Mouse (Mus musculus): ENCODE data around the gene Ckb.
"Not testable (repeated sequence)": the region's sequence is repeated elsewhere in the genome, so short reads cannot be mapped to it uniquely, and the experiment has no call there.

The Ckb gene

DNA sequence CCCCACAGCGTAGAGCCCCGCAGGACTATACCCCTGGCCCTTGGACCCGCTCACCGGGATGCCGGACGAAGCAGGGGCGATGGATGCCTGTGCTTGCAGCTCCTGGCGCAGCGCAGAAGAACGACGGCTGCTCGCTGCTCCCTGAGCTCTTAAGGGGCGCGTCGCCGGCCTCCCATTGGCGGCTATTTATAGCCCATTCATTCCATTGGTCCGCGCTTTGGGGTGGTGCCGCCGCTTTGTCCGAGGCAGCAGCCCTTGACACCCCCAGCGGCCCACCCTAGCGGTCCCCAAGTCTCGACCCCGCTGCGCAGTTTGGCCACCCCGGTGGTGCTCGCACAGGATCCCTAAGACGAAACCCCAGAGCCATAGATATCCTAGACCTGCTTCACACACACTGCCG, at the start of gene Ckb:
TSS of gene Ckb (minus strand) at position 163 of the 400 bp plus-strand sequence.
- no peak for DNase-seq (ENCODE audit: low read depth, low spot score)

DNA sequence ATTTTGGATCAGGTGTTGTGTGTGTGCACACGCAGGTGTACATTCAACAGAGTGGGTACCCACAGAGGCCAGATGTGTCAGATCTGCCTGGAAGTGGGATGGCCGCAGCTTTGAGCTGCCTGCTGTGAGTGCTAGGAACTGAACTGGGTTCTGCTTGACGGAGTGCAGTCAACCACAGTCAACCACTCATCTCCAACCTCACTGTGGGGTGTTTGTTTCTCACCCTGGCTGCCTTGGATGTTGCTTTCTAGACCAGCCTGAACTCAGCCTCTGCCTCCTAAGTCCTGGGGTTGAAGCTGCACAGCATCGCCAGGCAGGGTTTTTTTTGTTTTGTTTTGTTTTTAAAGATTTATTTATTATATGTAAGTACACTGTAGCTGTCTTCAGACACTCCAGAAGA, 48.1 kb upstream of the Ckb start:
- no peak for DNase-seq (ENCODE audit: low read depth, low spot score)

DNA sequence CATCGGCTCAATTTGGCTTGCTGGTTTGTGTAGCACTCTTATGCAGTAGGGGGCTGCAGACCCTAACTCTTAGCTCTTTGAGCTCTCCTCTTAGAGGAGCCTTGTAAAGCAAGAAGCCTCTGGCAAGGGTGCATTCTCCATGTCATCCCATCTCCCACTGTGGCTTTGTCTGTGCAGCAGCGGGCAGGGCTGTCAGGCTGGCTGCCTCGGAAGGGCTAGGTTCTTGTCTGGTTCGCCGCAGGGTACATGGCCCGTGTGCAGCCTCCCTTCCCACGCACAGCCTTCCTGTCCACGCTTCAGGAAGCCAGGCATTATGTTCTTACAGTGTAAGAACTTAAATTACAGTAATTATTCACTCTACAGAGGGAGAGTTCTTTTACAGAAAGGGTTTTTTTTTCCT, 46.5 kb upstream of the Ckb start:
- DNase-seq (ENCODE audit: low read depth, low spot score): no peak

DNA sequence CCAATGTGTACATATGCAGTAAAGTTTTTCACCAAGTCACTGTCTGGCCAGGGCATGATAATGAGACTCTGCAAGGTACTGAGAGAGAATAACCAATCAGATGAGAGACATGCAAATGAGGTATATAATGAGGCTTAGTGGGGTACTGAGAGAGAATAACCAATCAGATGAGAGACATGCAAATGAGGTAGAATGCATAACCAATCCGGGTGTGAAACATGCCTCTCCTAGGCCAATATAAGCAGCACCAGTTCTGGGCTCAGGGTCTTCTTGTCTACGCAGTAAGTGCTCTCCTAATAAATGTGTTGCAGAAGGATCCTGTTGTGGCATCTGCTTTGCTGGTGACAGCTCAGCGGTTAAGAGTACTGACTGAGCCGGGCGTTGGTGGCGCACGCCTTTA, 44.4 kb upstream of the Ckb start:
- no peak for DNase-seq (ENCODE audit: low read depth, low spot score)

DNA sequence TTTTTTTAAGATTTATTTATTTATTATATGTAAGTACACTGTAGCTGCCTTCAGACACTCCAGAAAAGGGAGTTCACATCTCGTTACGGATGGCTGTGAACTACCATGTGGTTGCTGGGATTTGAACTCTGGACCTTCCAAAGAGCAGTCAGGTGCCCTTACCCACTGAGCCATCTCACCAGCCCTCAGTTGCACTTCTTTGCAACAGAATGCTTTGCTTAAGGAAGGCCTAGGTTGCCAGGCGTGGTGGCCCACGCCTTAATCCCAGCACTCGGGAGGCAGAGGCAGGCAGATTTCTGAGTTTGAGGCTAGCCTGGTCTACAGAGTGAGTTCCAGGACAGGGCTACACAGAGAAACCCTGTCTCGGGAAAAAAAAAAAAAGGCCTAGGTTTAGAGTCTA, 41.7 kb upstream of the Ckb start:
- DNase-seq (ENCODE audit: low read depth, low spot score): not testable (repeated sequence)

DNA sequence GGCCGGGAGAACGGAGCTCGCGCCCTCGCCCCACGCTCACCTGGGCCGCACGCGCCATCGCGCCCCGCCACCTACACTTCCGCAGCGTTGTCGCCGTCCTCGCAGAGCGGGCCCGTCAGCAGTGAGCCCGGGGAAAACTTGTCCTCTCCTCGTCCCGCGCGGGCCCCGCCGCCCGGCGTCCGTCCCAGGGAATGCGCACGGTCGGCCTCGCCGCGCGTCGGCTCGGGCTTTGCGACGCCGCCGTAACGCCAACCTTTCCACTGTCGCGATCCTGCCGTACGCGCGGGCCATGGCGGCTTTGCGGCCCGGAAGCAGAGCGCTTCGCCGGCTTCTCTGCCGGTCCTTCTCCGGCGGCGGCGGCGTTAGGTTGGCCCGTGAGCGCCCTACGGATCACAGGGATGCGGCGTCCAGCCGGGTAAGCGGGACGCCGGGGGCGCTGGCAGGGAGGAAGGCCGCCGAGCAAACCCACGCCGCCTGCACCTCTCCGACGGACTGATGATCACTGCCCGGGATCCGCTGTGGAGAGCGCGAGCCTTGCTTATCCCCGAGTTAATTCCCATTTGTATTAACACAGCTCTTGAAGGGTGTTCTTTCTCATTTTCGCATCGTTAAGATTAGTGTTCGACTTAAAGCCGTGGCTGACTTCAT, 41.0 kb upstream of the Ckb start, which contains the start of the genes Bag5 and Apopt1:
TSS of gene Bag5 (minus strand) at position 254 of the 648 bp plus-strand sequence.
TSS of gene Apopt1 (plus strand) at position 258 of the 648 bp plus-strand sequence.
- DNase-seq (ENCODE audit: low read depth, low spot score): peak; percentile 81

DNA sequence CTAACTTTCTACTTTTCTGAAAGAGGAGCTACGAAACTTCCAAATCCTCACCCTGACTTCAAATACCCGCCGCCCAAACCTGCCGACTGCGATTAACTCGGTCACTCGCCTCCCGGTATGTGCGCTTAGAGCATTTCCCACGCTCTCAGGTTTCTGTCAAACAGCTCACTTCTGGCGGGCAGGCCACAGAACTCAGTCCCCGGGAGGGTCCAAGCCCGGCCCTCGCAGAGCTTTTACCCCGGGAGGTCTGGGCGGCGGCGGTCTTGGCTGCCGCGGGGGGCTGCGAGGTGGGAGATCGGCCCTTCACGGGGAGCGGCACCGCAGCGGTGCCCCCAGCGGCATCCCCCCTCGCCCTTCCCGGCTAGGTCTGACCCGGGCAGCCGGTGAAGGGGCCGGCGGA, 40.3 kb upstream of the Ckb start:
- DNase-seq (ENCODE audit: low read depth, low spot score): no peak

DNA sequence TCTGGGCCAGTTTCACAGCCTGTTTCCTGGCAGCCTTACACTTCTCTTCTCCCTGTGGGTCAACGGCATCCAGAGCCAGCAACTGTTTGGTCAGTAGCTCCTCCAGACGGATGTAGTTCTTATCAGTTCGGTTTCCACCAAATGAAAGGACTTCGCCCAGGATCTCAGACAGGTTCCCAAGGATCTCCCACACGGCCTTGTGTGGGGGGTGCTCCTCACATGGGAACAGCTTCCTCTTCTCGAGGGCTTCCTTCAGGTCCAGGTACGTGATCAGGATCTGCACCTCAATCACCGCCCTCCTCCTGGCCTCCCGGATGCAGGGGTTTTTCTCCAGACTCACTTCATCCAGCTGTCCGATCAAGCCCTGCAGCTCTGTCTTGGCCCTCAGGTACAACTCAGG, 38.0 kb upstream of the Ckb start:
- DNase-seq (ENCODE audit: low read depth, low spot score): no peak

DNA sequence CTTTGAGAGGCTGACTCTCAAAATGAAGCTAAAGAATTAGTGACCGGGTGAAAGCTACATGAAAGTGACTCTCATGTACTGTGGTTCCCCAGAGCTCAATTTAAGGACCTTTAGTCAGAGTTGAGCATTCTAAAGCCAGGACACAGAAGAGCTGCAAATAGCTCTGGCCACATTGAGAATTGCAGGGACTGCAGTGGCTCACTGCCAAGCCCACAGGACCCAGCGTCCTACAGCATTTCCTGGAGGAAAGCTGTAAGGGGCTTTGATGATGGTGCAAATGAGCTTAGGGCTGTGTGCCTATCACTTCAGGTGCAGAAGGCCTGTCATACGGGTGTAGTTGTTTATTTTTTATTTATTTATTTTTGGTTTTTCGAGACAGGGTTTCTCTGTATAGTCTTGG, 36.0 kb upstream of the Ckb start:
- DNase-seq (ENCODE audit: low read depth, low spot score): no peak

DNA sequence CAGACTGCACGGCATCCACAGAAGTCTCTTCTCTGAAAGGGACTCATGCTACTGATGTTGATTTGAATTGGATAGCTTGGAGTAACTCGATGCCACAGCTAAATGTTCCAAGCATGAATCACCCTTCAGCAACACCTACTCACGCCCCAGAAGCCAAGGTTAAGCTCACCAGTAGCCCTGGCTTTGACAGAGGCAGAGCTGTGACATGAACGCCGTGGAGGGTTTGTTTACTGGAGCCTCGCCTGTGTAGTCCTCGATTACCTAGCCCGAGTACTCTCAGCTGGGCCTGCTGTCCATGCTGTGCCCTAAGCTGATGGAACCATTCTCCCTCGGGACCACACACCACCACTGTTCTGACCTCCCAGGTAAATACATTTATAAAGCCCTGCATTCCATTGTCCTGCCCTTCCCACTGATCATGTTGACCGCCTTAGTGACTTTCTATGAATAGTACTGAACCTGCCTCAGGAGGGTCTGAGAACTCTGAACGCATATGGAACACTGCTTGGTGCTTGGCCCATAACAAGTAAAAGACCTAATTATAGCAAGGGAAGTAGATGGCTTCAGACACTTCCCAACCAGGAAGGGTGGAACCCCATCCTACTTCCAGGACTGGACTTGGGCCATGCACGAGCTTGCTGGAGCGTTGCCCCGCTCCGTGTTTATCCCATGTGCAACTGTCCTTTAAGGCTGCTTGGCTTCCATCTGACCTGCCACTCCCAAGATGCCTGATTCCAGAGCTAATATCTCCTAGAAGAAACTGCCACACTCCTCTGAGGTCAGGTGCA, 33.2 kb upstream of the Ckb start:
- no peak for DNase-seq (ENCODE audit: low read depth, low spot score)

DNA sequence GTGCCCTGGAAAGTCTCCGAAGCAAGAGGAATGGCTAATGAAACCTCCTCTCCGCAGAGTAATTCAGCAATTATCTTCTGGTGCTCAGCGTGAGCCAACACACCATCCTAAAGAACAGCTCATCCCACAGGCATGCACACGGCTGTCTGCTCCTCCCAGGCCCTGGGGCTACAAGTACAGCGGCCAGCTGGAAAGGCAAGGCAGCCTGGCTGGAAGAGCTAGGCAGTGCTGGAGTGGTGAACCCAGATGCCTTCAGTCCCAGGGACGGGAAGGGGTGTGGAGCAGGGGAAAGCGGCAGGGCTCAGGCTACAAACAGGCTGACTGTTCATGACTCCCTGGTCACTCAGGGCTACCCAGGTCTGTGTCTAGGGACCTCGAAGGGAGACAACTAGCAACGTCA, 32.5 kb upstream of the Ckb start:
- no peak for DNase-seq (ENCODE audit: low read depth, low spot score)

DNA sequence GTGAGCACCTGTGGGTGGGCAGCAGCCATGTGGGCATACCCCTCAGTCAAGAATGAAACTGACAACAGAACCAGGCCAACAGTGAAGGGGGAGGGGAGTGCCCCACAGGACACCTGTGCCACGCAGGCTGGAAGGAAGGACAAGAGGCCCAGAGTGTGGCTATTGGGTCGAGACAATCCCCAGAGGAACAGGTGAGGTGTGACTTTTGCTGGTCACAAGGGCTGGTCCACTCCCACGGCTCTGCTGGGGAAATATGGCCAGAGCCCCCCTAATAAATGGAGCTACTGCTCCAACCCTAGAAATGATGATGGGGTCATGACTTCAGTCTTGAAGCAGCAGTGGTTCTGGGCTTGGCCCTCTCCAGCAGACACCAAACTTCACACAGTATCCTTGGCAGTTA, 31.2 kb upstream of the Ckb start:
- DNase-seq (ENCODE audit: low read depth, low spot score): no peak

DNA sequence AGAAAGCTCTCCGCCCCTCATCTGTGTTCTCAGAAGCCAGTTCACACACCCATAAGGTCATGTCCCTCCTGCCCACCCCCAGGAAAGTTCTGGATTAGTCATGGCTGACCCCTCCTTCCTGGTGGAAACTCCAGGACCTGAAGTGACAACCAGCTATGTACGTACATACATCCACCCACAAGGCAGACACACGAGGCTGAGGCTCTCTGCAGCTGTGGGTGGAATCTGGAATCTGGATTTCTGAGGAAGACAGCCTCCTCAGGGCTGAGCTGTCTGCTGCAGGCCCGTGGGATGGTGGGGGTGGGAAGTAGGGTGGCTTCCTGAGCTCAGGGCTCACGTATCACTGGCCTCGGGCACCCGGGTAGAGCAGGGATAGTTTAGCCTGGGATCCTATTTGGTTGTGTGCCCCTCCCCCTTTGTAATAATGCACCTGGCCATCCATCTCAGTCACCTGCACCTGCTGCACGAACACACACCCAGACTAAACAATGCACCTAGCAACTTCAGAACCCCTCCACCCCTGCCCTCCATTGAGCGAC, 28.9 kb upstream of the Ckb start:
- DNase-seq (ENCODE audit: low read depth, low spot score): no peak

DNA sequence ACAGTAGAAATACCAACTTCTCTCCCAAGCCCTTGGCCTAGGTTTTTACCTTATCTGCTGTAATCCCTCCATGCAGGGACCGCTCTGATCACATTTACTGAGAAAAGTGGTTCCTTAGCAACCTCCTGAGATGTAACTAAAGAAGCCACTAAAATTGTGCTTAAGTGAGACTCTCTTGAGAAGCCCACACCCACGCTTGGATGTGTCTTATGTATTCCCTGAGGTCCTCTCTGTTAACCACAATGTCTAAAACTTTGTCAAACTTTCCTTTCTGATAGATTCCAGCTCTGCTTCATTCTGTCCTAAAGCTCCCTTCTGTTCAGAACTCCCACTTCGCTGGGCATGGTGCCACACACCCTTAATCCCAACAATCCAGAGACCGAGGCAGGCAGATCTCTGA, 27.4 kb upstream of the Ckb start:
- DNase-seq (ENCODE audit: low read depth, low spot score): no peak

DNA sequence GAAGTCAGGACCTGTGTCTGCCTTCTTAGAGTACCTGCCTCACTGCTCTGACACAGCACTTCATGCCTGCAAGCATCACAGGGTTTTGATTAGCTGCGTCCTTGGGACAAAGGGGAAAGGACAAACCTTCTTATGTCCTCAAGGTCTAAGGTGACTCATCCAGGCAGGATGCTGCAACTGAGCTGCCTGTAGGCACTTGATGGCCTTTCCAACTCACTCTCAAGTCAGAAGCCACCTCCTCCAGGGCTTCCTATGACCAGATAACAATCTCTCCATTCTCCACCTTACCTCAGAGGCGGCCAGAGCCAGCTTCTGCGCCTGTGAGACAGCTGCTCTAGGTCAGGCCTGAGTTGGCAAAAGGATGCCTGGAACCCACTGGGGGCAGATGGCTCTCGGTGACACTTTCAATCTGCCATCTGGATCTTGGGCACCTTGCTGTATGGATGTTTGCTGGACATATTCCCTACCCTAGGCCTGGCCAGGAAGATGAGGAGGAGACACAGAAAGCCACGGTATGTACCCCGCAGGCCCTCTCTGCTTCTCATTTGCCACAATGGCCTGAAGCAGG, 26.3 kb upstream of the Ckb start:
- no peak for DNase-seq (ENCODE audit: low read depth, low spot score)

DNA sequence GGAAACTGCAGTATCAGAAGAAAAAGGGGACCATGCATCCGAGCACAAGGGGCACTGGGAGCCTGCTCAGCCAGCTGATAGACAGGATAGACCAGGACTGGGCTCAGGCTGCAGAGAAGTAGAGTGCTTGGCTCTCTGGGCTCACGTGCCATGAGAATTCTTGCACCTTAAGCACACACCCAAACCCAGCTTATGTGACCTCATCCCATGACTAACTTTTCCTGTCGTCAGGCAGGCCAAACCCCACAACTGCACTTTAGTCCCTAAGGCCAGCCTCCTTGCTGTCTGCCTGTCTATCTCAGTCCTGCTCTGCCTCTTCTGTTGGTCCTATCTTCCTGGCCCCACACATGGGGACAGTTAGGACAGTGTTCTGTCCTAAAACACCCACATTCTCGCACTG, 25.6 kb upstream of the Ckb start:
- no peak for DNase-seq (ENCODE audit: low read depth, low spot score)

DNA sequence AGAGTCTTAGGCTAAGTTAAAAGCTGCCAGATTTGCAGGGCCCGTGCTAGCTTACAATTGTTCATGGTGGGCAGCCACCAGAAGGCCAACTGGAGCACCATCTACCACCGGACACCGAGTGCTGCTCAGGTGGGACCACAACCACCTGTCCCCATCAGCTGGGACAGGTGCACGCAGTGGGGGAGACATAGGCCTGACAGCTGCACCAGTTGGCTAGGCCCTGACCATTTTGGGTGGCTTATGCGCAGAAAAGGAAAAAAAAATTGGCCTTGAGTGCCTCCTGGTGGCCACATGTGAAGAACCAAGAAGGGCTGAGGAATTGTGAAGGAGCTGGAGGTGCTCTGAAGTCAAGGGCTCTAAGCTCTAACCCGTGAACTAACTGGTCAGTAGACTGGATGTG, 24.1 kb upstream of the Ckb start:
- no peak for DNase-seq (ENCODE audit: low read depth, low spot score)

DNA sequence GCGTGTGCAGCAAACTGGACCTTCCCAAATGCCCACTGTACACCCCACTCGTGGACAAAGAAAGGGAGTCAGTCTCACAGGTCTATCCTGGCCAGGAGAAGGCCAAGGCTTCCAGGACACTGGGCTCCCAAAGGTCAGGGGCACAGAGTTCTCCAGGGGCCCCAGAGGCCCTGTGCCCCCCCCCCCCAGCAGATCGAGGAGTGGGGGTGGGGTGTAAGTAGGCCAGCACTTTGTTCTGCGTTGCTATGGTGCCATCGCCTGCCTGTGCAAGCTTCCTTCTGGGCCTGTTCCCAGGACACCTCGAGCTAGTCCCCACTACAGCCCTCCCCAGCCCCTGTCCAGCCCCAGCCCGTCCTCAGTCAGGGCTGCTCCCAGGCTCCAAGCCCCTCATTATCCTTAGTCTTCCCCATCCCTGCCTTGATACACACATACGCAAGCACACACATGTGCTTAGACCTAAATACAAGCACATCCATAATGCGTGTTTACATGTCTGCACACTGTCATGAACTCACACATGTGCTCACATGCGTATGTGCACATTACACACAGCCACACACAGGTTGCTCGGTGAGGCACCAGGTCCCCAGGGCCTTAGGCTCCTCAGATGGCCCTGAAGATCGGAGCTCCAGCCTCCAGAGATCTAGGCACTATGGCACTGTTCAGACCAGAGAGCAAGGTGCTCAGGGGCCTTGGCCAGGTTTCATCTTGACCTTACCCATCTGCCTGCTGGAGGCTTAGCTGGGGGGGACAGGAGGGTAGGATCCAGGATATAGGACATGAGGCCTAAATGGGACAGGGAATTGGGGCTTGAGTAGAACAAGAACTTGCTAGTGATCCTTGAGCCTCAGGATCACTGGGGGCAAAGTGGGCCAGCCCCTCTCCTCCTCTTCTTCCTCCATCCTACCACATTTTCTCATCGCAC, 23.0 kb upstream of the Ckb start:
- DNase-seq (ENCODE audit: low read depth, low spot score): no peak

DNA sequence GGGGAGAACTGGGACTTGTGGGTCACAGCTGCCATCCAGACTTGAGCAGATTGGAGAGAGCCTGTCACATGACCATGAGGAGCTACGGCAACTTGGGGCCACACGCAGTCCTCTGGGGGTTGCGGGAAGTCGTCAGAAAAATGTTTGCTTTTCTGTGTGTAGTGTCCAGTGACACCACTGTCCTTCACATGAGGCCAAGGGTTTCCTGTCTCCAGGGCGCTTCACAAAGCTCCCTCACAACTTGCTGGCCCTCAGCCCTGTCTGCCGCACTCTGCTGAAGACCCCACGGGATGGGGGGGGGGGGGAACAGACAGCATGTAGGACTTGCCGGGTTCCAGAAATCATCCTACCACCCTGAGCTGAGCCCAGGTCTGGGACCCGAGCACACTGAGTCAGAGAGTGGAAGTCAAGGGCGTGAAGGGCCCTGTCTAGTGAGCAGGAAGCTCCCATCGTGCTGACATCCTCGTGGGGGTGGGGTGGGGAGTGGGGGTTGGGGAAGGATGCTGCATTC, 22.2 kb upstream of the Ckb start:
- DNase-seq (ENCODE audit: low read depth, low spot score): no peak

DNA sequence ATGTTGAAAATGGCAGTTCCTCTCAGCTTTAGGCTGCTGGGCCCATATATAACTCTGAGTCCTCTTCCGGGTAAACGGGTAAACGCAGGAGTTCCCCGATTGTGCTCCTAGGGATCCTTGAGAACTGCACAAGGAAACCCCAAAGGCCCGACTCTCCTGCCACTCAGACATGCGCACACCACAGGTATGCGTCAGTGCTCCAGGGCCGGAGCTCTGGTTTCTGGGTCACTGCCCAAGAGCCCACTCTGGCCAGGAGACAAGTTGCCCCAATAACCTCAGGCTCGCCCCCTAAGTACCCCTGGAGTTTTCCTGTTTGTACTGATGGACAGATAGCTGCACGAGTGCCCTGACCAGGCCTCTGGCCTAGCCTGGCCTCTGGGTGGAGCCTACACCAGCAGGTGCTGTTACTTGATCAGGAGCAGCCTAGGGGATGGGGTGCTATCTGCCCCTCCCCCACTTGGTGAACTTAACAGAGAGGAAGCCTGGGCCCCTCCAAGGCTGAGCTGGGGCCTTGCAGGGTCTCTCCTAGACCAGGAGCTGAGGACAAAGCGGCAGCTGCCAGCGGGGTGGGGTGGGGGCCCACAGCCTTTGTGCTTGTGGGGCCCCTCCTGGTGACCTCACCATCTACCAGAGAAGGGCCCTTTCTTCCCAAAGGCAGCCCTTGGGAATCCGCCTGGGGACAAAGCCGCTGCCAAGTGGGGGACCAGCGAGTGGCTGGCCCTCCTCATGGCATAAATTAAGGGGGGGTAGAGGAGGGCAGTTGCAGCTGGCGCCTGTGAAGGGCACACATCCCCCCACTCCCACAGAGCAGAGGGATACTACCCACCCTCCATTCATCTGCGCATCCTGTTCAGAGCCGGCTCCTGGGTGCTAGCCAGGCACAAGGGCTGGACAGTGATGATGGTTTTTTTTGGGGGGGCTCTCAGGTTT, 21.5 kb upstream of the Ckb start:
- no peak for DNase-seq (ENCODE audit: low read depth, low spot score)
